Mouse (Mus musculus) heart, postnatal 0 days (tissue): ENCODE measurements around the gene Uvrag. TPM values are rescaled to one million over a fixed set of nuclear protein-coding genes. Genes with fewer than 3 reads are reported as not detected.

Source experiments
- ATAC-seq: fragments of 200-750 bp; cut with Nextera tagmentation; 2 replicates; pipeline ENCODE4 v1.8.0; 2017; ENCODE audit warnings: low read depth, moderate number of reproducible peaks, moderate library complexity; ENCODE audit not compliant: insufficient read depth
- DNase-seq: peaks from one replicate; pipeline ENCODE4 v3.0.0-alpha.2; 2016; ENCODE audit warnings: low spot score
- H3K27ac ChIP-seq: fragments of 300-500 bp; sonication (generic); 2 replicates; pipeline ENCODE4 v1.5.1; 2014; ENCODE audit warnings: low read depth, mild to moderate bottlenecking
- H3K27me3 ChIP-seq: fragments of 300-500 bp; sonication (generic); 2 replicates; pipeline ENCODE4 v1.6.1; 2014; ENCODE audit warnings: low read length, mixed read lengths; ENCODE audit not compliant: control insufficient read depth, insufficient read depth
- H3K36me3 ChIP-seq: fragments of 300-500 bp; sonication (generic); replicated peaks from 2 replicates; pipeline ENCODE4 v1.6.1; 2014; ENCODE audit warnings: low read length, mixed read lengths; ENCODE audit not compliant: control insufficient read depth, insufficient read depth
- H3K4me1 ChIP-seq: fragments of 300-500 bp; sonication (generic); 2 replicates; pipeline ENCODE4 v1.6.1; 2014; ENCODE audit warnings: antibody characterized with exemption; ENCODE audit not compliant: control insufficient read depth, insufficient read depth
- H3K4me2 ChIP-seq: fragments of 300-500 bp; sonication (generic); 2 replicates; pipeline ENCODE4 v1.6.1; 2014; ENCODE audit warnings: low read depth, mild to moderate bottlenecking, low read length, moderate library complexity
- H3K4me3 ChIP-seq: fragments of 300-500 bp; sonication (generic); 2 replicates; pipeline ENCODE4 v1.5.1; 2014; ENCODE audit warnings: low read depth, low read length
- H3K9ac ChIP-seq: fragments of 300-500 bp; sonication (generic); replicated peaks from 2 replicates; pipeline ENCODE4 v1.6.1; 2014; ENCODE audit warnings: low read depth, low read length, mixed read lengths
- H3K9me3 ChIP-seq: fragments of 300-500 bp; sonication (generic); replicated peaks from 2 replicates; pipeline ENCODE4 v1.6.1; 2016; ENCODE audit warnings: low read length; ENCODE audit not compliant: control insufficient read depth
- CTCF ChIP-seq: IDR thresholded peaks from 2 replicates; pipeline ENCODE4 v1.5.1; 2016; ENCODE audit warnings: antibody characterized with exemption, control low read depth, low read depth
- EP300 ChIP-seq: IDR thresholded peaks from 2 replicates; pipeline ENCODE4 v1.6.1; 2016; ENCODE audit warnings: antibody characterized with exemption, low read depth
- WGBS: fragments of 180-500 bp; shearing (Covaris S2); extraction: QIAGEN DNeasy Blood & Tissue Kit; methylation state at CpG from one replicate; pipeline ENCODE4 v1.1.7; 2014; 5-methylcytosine and 5-hydroxymethylcytosine counted together
- polyA plus RNA-seq: library from polyadenylated mRNA; unstranded; fragments of >200 nt; fragmentation: Nextera tagmentation; extraction: Ambion mirVana; gene quantifications from 2 replicates; pipeline ENCODE4 v1.2.1, GENCODE M21; 2015
- total RNA-seq: library from RNA; depleted of rRNA; stranded (reverse); fragments of >200 nt; gene quantifications from 2 replicates; pipeline ENCODE4 v1.2.3, GENCODE M21; 2014; ENCODE audit warnings: low replicate concordance

Gene Uvrag
- total and polyA plus RNA-seq, 2 experiments from 2014 or later, result 11.8 to 38.1 TPM

- ATAC-seq (no peak), DNase-seq (no peak)
- H3K9me3 ChIP-seq, result no peaks in the 10 kb centered on the region
- no peak overlapping the region for H3K9ac ChIP-seq
- no peak overlapping the region for H3K4me2 ChIP-seq
- peaks cover 18% of the 10 kb centered on the region for H3K4me1 ChIP-seq
- no peak overlapping the region for H3K4me3 ChIP-seq
- no peaks in the 10 kb centered on the region for H3K27me3 ChIP-seq
- WGBS, result 84% methylated on average over 21 of the region's 21 CpGs
- 0 out of 2 replicates have a peak, but pooled peaks cover 10% of the 10 kb centered on the region for H3K36me3 ChIP-seq
- H3K27ac ChIP-seq, result no peak overlapping the region
- no peak for TF ChIP-seq EP300
- TF ChIP-seq CTCF, result no peak
Measured at GRCm38 (mm10) chr7:98904659-98905362, 236.1 kb downstream of the Uvrag start.

GRCm38 (mm10) chr7:98903884-98904283, 237.1 kb downstream of the Uvrag start:
- DNase-seq (peak; percentile 30), ATAC-seq (no peak)
- Histone ChIP-seq H3K9ac (no peak overlapping the region), H3K4me2 (no peak overlapping the region), H3K27ac (no peak overlapping the region), H3K27me3 (no peaks in the 10 kb centered on the region), H3K4me3 (no peak overlapping the region), H3K36me3 (peaks cover 15% of the 10 kb centered on the region; the same call in 1 of the 2 replicates), H3K4me1 (peaks cover 19% of the 10 kb centered on the region), H3K9me3 (no peaks in the 10 kb centered on the region)
- TF ChIP-seq EP300 (no peak), CTCF (no peak)
- 53% methylated on average over 5 of the region's 5 CpGs for WGBS

- WGBS, result 93% methylated on average over 1 of the region's 1 CpGs
- DNase-seq (no peak), ATAC-seq (no peak)
- H3K36me3 ChIP-seq, result peaks cover 15% of the 10 kb centered on the region; the same call in 1 of the 2 replicates
- no peak overlapping the region for H3K4me3 ChIP-seq
- H3K9ac ChIP-seq, result no peak overlapping the region
- H3K4me1 ChIP-seq, result peaks cover 19% of the 10 kb centered on the region
- no peaks in the 10 kb centered on the region for H3K27me3 ChIP-seq
- TF ChIP-seq EP300 (no peak), CTCF (peak; percentile 24; the same call in 1 of the 2 replicates)
- H3K9me3 ChIP-seq, result no peaks in the 10 kb centered on the region
- no peak overlapping the region for H3K27ac ChIP-seq
- H3K4me2 ChIP-seq, result no peak overlapping the region
Measured at GRCm38 (mm10) chr7:98901120-98901519, 239.8 kb downstream of the Uvrag start.

- peaks cover 15% of the 10 kb centered on the region; the same call in 1 of the 2 replicates for H3K36me3 ChIP-seq
- no peaks in the 10 kb centered on the region for H3K27me3 ChIP-seq
- H3K9ac ChIP-seq, result no peak overlapping the region
- TF ChIP-seq EP300 (0 out of 2 replicates have a peak, but pooled peaks have one; percentile 45), CTCF (no peak)
- WGBS, result 44% methylated on average over 4 of the region's 4 CpGs
- peak overlapping the region; percentile 48 for H3K27ac ChIP-seq
- ATAC-seq (no peak), DNase-seq (peak; percentile 52)
- no peak overlapping the region for H3K4me2 ChIP-seq
- peaks cover 27% of the 10 kb centered on the region for H3K4me1 ChIP-seq
- H3K9me3 ChIP-seq, result no peaks in the 10 kb centered on the region
- H3K4me3 ChIP-seq, result no peak overlapping the region
Measured at GRCm38 (mm10) chr7:98899815-98900214, 241.1 kb downstream of the Uvrag start.

GRCm38 (mm10) chr7:98897323-98897722, 243.6 kb downstream of the Uvrag start:
- H3K4me2 ChIP-seq, result no peak overlapping the region
- 92% methylated on average over 8 of the region's 8 CpGs for WGBS
- TF ChIP-seq EP300 (no peak), CTCF (no peak)
- H3K4me1 ChIP-seq, result peaks cover 28% of the 10 kb centered on the region
- no peaks in the 10 kb centered on the region for H3K9me3 ChIP-seq
- H3K9ac ChIP-seq, result no peak overlapping the region
- peaks cover 10% of the 10 kb centered on the region; the same call in 1 of the 2 replicates for H3K36me3 ChIP-seq
- H3K27me3 ChIP-seq, result no peaks in the 10 kb centered on the region
- H3K4me3 ChIP-seq, result no peak overlapping the region
- H3K27ac ChIP-seq, result no peak overlapping the region
- DNase-seq, result no peak
- no peak for ATAC-seq
